Mouse (Mus musculus) skeletal muscle tissue, adult 2 months (tissue): Measurements from ENCODE around the gene Plk5.
A peak's percentile ranks its signal among the peaks of the same experiment; 100 is the strongest.

Source experiments
- DNase-seq: peaks from one replicate; pipeline ENCODE4 v3.0.0-alpha.2; 2012; ENCODE audit warnings: low read depth, low spot score

Plk5 gene

GRCm38 (mm10) chr10:80356001-80356682 lies at the start of gene Plk5:
Gene Plk5 (plus strand): TSS chr10:80356459.
- no peak for DNase-seq

DNA sequence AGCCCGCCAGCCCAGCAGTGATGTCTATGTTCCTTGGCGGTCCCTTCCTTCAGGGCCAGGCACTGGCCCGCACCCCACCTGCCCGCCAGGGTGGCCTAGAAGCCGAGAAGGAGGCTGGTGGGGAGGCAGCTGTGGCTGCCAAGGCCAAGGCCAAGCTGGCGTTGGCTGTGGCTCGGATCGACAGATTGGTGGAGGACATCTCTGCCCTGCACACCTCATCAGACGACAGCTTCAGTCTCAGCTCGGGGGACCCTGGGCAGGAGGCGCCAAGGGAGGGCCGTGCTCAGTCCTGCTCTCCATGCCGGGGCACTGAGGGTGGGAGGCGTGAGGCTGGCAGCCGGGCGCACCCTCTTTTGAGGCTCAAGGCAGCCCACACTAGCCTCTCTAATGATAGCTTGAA lies 44.7 kb upstream of the Plk5 start:
- no peak for DNase-seq

- no peak for DNase-seq
Measured at GRCm38 (mm10) chr10:80312586-80313504, 43.4 kb upstream of the Plk5 start.

DNA sequence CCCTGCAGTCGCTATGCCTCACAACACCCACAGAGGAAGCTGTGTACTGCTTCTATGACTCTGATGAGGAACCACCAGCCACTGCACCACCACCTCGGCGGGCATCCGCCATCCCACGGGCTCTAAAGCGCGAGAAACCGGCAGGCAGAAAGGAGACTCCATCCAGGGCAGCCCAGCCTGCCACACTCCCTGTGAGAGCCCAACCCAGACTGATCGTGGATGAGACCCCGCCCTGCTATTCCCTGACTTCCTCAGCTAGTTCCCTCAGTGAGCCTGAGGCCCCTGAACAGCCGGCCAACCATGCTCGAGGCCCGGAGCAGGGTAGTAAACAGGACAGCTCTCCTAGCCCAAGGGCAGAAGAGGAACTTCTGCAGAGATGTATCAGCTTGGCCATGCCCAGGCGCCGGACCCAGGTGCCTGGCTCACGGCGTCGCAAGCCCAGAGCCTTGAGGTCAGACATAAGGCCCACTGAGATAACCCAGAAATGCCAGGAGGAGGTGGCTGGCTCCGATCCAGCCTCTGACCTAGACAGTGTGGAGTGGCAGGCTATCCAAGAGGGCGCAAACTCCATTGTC lies 42.5 kb upstream of the Plk5 start:
- DNase-seq, result no peak

DNA sequence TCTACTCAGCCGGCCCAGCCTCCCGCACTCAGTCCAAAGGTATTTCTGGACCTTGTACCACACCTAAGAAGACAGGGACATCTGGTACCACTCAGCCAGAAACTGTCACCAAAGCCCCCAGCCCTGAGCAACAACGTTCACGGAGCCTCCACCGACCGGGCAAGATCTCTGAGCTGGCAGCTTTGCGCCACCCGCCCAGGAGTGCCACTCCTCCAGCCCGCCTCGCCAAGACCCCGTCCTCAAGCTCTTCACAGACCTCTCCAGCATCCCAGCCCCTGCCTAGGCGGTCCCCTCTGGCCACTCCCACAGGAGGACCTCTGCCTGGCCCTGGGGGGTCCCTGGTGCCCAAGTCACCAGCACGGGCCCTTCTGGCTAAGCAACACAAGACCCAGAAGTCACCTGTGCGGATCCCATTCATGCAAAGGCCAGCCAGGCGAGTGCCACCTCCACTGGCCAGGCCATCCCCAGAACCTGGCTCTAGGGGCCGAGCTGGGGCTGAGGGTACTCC lies 41.7 kb upstream of the Plk5 start:
- DNase-seq, result no peak

DNA sequence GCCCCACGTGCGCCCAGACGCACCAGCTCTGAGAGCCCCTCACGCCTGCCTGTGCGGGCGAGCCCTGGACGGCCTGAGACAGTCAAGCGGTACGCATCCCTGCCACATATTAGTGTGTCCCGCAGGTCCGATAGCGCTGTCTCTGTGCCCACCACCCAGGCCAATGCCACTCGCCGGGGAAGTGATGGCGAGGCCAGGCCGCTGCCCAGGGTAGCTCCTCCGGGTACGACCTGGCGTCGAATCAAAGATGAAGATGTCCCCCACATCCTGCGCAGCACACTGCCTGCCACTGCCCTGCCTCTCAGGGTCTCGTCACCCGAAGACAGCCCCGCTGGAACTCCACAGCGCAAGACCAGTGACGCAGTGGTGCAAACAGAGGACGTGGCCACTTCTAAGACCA lies 40.9 kb upstream of the Plk5 start:
- no peak for DNase-seq

DNA sequence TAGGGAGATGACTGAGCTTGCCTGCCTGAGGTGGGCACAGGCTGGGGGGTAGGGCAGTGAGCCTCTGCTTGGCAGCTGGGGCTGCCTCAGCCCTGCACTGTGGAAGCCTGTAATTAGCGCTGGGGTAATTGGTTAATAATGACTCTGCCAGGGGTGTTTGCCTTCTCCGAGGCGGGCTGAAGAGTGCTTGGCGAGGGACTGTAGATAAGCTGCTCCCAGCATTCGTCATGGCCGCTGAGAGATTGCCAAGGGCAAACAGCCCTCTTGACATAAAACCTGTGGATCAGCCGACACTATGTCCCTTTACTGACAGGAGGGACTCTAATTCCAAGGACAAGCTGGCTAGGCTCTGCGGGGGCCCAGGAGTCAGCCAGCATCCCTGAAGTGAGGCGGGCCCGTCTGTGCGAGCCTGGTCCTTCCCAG lies 39.9 kb upstream of the Plk5 start:
- DNase-seq, result no peak

GRCm38 (mm10) chr10:80317011-80317410 lies 39.2 kb upstream of the Plk5 start:
- DNase-seq, result no peak

GRCm38 (mm10) chr10:80320340-80320760 lies 35.9 kb upstream of the Plk5 start, which contains the start of gene 2310011J03Rik:
Gene 2310011J03Rik (minus strand): TSS chr10:80320537.
- peak; percentile 89 for DNase-seq

DNA sequence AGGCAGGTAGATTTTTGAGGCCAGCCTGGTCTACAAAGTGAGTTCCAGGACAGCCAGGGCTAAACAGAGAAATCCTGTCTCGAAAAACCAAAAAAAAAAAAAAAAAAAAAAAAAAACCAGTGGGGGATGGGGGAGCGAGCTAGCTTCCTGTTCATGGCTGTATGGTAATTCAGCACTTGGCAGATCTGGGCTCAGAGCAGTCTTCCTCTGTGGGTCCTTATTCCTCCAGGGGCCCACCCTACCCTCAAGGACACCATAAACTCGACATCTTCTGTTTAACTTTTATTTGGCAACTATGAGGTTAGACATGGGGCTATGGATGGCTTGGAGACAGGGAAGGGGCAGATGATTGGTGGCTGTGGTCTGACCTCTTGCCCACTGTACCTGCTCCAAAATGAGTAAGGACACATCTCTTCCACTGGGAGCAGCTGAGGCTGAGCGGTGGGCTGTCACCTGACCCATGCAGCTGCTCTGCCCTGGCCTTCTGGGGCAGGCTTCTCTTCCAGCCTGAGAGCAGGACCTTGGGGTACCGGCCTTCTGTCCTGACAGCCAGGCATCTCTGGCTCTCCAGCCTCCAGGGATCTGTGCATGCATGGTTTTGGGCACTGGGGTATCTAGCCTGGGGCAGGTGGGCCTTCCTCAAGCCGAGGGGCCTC lies 35.1 kb upstream of the Plk5 start:
- DNase-seq, result no peak

DNA sequence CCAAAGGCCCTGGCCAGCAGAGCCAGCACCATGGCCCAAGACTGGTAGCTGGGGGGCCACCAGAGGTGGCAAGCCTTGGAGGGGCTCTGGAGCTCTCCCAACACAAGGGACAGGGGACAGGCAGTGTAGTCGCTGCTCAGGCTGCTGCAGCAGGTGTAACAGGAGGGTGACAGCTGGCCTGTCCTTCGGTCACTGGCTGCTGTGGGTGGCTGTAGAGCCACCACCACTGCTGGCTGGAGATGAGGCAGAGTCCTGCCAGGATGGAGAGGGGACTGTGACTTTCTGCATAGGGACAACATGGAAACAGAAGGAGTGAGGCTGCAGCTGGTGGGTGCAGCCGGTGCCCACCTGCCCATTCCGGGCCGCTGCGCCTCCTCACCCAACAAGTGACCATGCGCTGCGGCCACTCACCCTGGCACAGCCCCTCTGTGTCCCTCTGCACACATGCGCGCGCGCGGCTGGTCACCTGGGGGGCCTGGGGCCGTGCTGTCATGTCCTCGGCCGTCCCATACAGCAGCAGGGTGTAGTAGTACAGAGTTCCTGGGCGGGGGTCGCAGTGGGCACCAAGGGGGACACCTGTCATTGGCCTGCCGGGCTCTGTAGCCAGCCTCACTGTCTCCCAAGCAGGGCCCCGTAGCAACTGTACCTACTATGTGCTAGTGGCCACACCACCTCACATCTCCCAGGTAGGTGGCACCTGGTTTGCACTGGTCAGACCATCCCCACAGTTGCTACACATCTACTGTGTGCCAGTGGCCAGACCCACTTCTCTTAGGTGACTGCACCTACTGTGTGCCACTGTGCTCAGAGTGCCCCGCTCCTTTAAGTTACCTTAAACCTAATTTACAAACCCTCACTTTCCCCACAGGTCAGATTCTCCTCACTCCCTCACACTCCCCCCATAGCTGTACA lies 34.3 kb upstream of the Plk5 start:
- no peak for DNase-seq

- no peak for DNase-seq
Measured at GRCm38 (mm10) chr10:80322811-80323211, 33.4 kb upstream of the Plk5 start.

GRCm38 (mm10) chr10:80323261-80324119 lies 32.8 kb upstream of the Plk5 start:
- DNase-seq, result peak; percentile 75

- DNase-seq, result no peak
Measured at GRCm38 (mm10) chr10:80324120-80325037, 31.9 kb upstream of the Plk5 start.

- DNase-seq, result no peak
Measured at GRCm38 (mm10) chr10:80325045-80325444, 31.2 kb upstream of the Plk5 start.

GRCm38 (mm10) chr10:80329273-80330081 lies 26.8 kb upstream of the Plk5 start, which contains the start of the genes Pcsk4 and Reep6:
Gene Pcsk4 (minus strand): TSS chr10:80329498.
Gene Reep6 (plus strand): TSS chr10:80329953.
- DNase-seq, result peak; percentile 98

DNA sequence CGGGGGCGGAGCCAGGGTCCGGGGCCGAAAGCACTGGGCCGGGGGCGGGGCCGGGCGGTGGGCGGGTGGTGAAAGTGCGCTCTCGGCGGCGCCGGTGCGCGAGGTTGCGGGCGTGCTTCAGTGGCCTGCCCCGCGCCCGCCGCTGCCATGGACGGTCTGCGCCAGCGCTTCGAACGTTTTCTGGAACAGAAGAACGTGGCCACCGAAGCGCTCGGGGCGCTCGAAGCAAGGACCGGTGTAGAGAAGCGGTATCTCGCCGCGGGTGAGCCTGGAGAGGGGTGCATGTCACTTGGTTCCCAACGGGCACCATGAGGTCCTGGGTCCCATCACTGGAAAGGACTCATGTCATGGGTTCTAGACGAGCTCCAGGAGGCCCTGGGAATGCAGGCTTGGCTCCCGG lies 26.2 kb upstream of the Plk5 start:
- DNase-seq, result no peak

GRCm38 (mm10) chr10:80330888-80331287 lies 25.4 kb upstream of the Plk5 start:
- DNase-seq, result no peak
